Mouse (Mus musculus): ENCODE results near the gene Nradd.

Gene Nradd

GRCm38 (mm10) chr9:110617081-110617480 lies 7.2 kb downstream of the Nradd start:
- in situ Hi-C loops (cut with MboI, MseI), result loop anchor here in 1 of 2 experiments (25.0 kb wide), 1 partner anchor 180 kb away; no protein-coding TSS in a partner anchor

- in situ Hi-C loops (cut with MboI, MseI), result loop anchor here in 1 of 2 experiments (25.0 kb wide), 1 partner anchor 174 kb away; no protein-coding TSS in a partner anchor
Observed at GRCm38 (mm10) chr9:110611471-110611870, 12.8 kb downstream of the Nradd start.

DNA sequence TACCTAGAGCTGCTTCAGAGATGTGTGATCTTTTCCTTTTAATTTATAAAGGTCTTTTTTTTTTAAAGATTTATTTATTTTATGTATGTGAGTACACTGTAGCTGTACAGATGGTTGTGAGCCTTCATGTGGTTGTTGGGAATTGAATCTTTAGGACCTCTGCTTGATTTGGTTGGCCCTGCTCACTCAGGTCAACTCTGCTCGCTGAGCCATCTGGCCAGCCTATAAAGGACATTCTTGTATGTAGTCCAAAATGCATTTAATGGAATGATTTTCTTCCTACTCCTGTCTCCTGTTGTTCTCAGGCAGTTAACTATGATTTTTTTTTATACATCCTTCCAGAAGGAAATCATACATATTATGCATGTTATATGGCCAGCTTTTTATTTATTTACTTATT lies 40.7 kb downstream of the Nradd start:
- in situ Hi-C loops (cut with MboI, MseI), result no loop called here

- in situ Hi-C loops (cut with MboI, MseI), result no loop called here
Observed at GRCm38 (mm10) chr9:110582161-110582560, 42.1 kb downstream of the Nradd start.

Data from T-helper 17 cell (primary cell).